ENCODE assay signal across 14 mouse cellular contexts in genomic region chr10:120416628-120417027, GRCm38 (mm10). TPM values are rescaled to one million over a fixed set of nuclear protein-coding genes. Genes with fewer than 3 reads are reported as not detected.
A peak's percentile ranks its signal among the peaks of the same experiment; 100 is the strongest.
DNase-seq lines count a peak whose midpoint lies in the region; ATAC-seq lines count a peak whose summit lies in the region.
"Had no signal": no experiment of that assay in that cellular context is flagged by ENCODE, and none has a peak within 500 bp of the region (broad histone marks: within the 10 kb centered on the region; RNA-seq: fewer than 3 reads in every experiment).

No protein-coding gene starts in this region.

- 84% methylated on average over 12 of the region's 12 CpGs for WGBS in liver, embryonic 12.5 days (ENCODE audit: insufficient replicate concordance)
- WGBS in forebrain, embryonic 12.5 days, result 11% methylated on average over 12 of the region's 12 CpGs
- WGBS in limb, embryonic 13.5 days, result 68% methylated on average over 12 of the region's 12 CpGs

- no peaks in the 10 kb centered on the region for H3K27me3 ChIP-seq in liver, embryonic 12.5 days (replicated peaks)
- H3K27me3 ChIP-seq in forebrain, embryonic 12.5 days, result no peaks in the 10 kb centered on the region
- no peaks in the 10 kb centered on the region for H3K27me3 ChIP-seq in limb, embryonic 13.5 days

- peaks cover 20% of the 10 kb centered on the region for H3K36me3 ChIP-seq in liver, embryonic 12.5 days
- peaks cover 8% of the 10 kb centered on the region for H3K36me3 ChIP-seq in forebrain, embryonic 12.5 days (replicated peaks)
- peaks cover 35% of the 10 kb centered on the region for H3K36me3 ChIP-seq in limb, embryonic 13.5 days

- DNase-seq in heart, adult 11 months, result peak; percentile 61
- no peak for DNase-seq in heart, postnatal 14 days
- no peak for DNase-seq in liver
- no peak for DNase-seq in testis, postnatal 10 days (ENCODE audit: low spot score)
- no peak for DNase-seq in urinary bladder, postnatal 14 days (ENCODE audit: low spot score)
- DNase-seq: cerebellum, postnatal 36 days; gastrocnemius, postnatal 25 days; left cerebral cortex, postnatal 4 days; right cerebral cortex, postnatal 14 days had no signal

- H3K27ac ChIP-seq in liver, embryonic 12.5 days, result peak overlapping the region; percentile 70; the same call in 1 of the 2 replicates
- H3K27ac ChIP-seq in forebrain, embryonic 12.5 days, result peak overlapping the region; percentile 91
- peak overlapping the region; percentile 61; the same call in 1 of the 2 replicates for H3K27ac ChIP-seq in limb, embryonic 13.5 days
- H3K27ac ChIP-seq: macrophage had no signal

- peaks cover 35% of the 10 kb centered on the region; the same call in 1 of the 2 replicates for H3K4me1 ChIP-seq in liver, embryonic 12.5 days
- H3K4me1 ChIP-seq in forebrain, embryonic 12.5 days, result peaks cover 68% of the 10 kb centered on the region
- H3K4me1 ChIP-seq in limb, embryonic 13.5 days, result peaks cover 65% of the 10 kb centered on the region

- no peak overlapping the region for H3K4me2 ChIP-seq in liver, embryonic 12.5 days
- H3K4me2 ChIP-seq in forebrain, embryonic 12.5 days, result peak overlapping the region; percentile 40
- H3K4me2 ChIP-seq in limb, embryonic 13.5 days (replicated peaks), result 0 out of 2 replicates have a peak overlapping the region, but pooled peaks have one; percentile 28

- H3K9me3 ChIP-seq in liver, embryonic 12.5 days (replicated peaks), result no peaks in the 10 kb centered on the region
- no peaks in the 10 kb centered on the region for H3K9me3 ChIP-seq in forebrain, embryonic 12.5 days
- no peaks in the 10 kb centered on the region for H3K9me3 ChIP-seq in limb, embryonic 13.5 days

- ATAC-seq in liver, embryonic 12.5 days, result no peak
- ATAC-seq in forebrain, embryonic 12.5 days (ENCODE audit: low FRiP score), result no peak; the same call in 1 of the 2 replicates
- no peak for ATAC-seq in limb, embryonic 13.5 days (ENCODE audit: low FRiP score, low read depth)

- no peak overlapping the region for H3K9ac ChIP-seq in liver, embryonic 12.5 days
- 0 out of 2 replicates have a peak overlapping the region, but pooled peaks have one; percentile 12 for H3K9ac ChIP-seq in forebrain, embryonic 12.5 days
- H3K9ac ChIP-seq in limb, embryonic 13.5 days, result no peak overlapping the region

- intact Hi-C loops in heart, postnatal 14 days (cut with DNase I), result no loop called here

- no peak overlapping the region for H3K4me3 ChIP-seq in liver, embryonic 12.5 days
- no peak overlapping the region for H3K4me3 ChIP-seq in forebrain, embryonic 12.5 days (replicated peaks)
- no peak overlapping the region for H3K4me3 ChIP-seq in limb, embryonic 13.5 days
- H3K4me3 ChIP-seq: erythroblast, embryonic 14.5 days had no signal

RNA-seq across cellular contexts. Expression of gene Hmga2, which starts 59.6 kb away (rescaled TPM):
- under 1 TPM in 1 of 2 experiments, not detected in 1; 0.07 TPM for total RNA-seq in heart, postnatal 14 days (2021)
- polyA plus RNA-seq in liver, embryonic 12.5 days (2016; fragmentation: Nextera tagmentation; extraction: Ambion mirVana), result 16.1 TPM in 2 replicates
- polyA plus RNA-seq in forebrain, embryonic 12.5 days (2016; fragmentation: Nextera tagmentation; extraction: Ambion mirVana), result 48.7 and 48.9 TPM in 2 replicates
- 88.7 and 108 TPM in 2 replicates for polyA plus RNA-seq in limb, embryonic 13.5 days (2015; fragmentation: Nextera tagmentation; extraction: Ambion mirVana)
